ENCODE assay signal across 17 mouse cellular contexts in the genomic region with DNA sequence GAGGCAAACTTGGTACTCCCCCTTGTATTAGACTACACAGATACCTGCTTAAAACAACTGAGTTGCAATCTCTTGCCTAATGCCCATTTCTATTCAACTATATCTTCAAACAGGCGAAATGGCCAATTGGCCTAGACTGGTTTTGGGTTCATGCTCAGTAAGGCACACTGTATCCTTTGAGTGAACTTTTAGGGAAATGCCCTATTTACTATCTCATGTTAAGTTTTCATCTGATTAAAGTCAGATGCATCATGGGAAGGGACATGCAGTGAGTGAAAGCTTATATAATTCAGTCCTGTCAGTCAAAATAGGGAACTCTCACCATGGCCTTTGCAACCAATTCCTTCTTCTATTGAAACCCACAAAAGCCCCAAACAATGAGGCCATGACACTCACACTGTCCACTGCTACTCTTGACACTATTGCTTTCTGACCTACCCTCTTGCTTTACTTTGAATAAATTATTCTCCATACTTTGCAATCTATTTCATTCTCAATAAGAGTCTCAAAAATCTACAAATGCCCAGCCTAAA.
"Had no signal": no experiment of that assay in that cellular context is flagged by ENCODE, and none has a peak within 500 bp of the region (broad histone marks: within the 10 kb centered on the region; RNA-seq: fewer than 3 reads in every experiment).

No protein-coding gene starts in this region.

- ATAC-seq: midbrain, embryonic 13.5 days had no signal

- H3K4me2 ChIP-seq: limb, embryonic 12.5 days; liver, embryonic 13.5 days; lung, embryonic 15.5 days; midbrain, embryonic 13.5 days; neural tube, embryonic 15.5 days had no signal

- H3K9me3 ChIP-seq: limb, embryonic 12.5 days; liver, embryonic 13.5 days; lung, embryonic 15.5 days; midbrain, embryonic 13.5 days; neural tube, embryonic 15.5 days had no signal

- H3K4me3 ChIP-seq: limb, embryonic 12.5 days; liver, embryonic 13.5 days; lung, embryonic 15.5 days; midbrain, embryonic 13.5 days; myocyte; neural tube, embryonic 15.5 days had no signal

- H3K27me3 ChIP-seq: limb, embryonic 12.5 days; liver, embryonic 13.5 days; lung, embryonic 15.5 days; midbrain, embryonic 13.5 days; neural tube, embryonic 15.5 days had no signal

- H3K36me3 ChIP-seq: midbrain, embryonic 13.5 days; neural tube, embryonic 15.5 days had no signal

- H3K4me1 ChIP-seq: limb, embryonic 12.5 days; liver, embryonic 13.5 days; midbrain, embryonic 13.5 days; neural tube, embryonic 15.5 days had no signal

- H3K27ac ChIP-seq: limb, embryonic 12.5 days; liver, embryonic 13.5 days; lung, embryonic 15.5 days; macrophage; midbrain, embryonic 13.5 days; neural tube, embryonic 15.5 days had no signal

- DNase-seq: kidney, adult 8-10 months; kidney, postnatal 25 days; layer of hippocampus, postnatal 36 days; liver; liver, embryonic 13.5 days; liver, postnatal 0 days; lung, postnatal 14 days; right cerebral cortex, adult 18-20 months; spleen, adult 18-20 months; thymus, adult 18-20 months; thymus, postnatal 14 days had no signal

- H3K9ac ChIP-seq: limb, embryonic 12.5 days; liver, embryonic 13.5 days; liver, postnatal 0 days; lung, embryonic 15.5 days; midbrain, embryonic 13.5 days; neural tube, embryonic 15.5 days had no signal
